Mouse (Mus musculus): ENCODE measurements at regions not wholly inside any gene's neighbourhood (a gene's known extent, or its start where the extent isn't known, plus 50 kb on each side); places are given as distances from the start of the nearest gene placed in this dataset.

GRCm38 (mm10) chr9:92991759-92992158, 449.7 kb downstream of the Plod2 start:
- TF ChIP-seq POLR2A (IDR thresholded peaks at IDR 0.05; ENCODE audit: borderline replicate concordance, extremely low read depth, low read depth, low read length) (no peak), CTCF (IDR thresholded peaks at IDR 0.05; ENCODE audit: insufficient read depth, low read length) (no peak)
